Mouse (Mus musculus): ENCODE results near the gene Uckl1. TPM values are rescaled to one million over a fixed set of nuclear protein-coding genes. Genes with fewer than 3 reads are reported as not detected.

The Uckl1 gene
- polyA plus RNA-seq, 1 experiment from 2014 or later = 60.4 TPM

- Histone ChIP-seq H3K4me3 (no peak overlapping the region), H3K27me3 (no peaks in the 10 kb centered on the region)
- ATAC-seq (ENCODE audit: low FRiP score, low read depth) = no peak
These were observed 14.8 kb downstream of the Uckl1 start for GRCm38 (mm10) chr2:181569856-181570255.

GRCm38 (mm10) chr2:181568272-181569008 is 16.3 kb downstream of the Uckl1 start:
- H3K9ac ChIP-seq (replicated peaks) = no peak overlapping the region
- H3K4me3 ChIP-seq = no peak overlapping the region
- H3K27me3 ChIP-seq = no peaks in the 10 kb centered on the region
- H3K9me3 ChIP-seq = no peaks in the 10 kb centered on the region
- ATAC-seq (ENCODE audit: low FRiP score, low read depth) = no peak
- peaks cover 10% of the 10 kb centered on the region for H3K36me3 ChIP-seq
- H3K4me1 ChIP-seq = no peaks in the 10 kb centered on the region
- WGBS = 80% methylated on average over 7 of the region's 7 CpGs
- no peak overlapping the region for H3K27ac ChIP-seq (replicated peaks)
- H3K4me2 ChIP-seq (replicated peaks) = no peak overlapping the region

More at GRCm38 (mm10) chr2:181569856-181570255, 14.8 kb downstream of the Uckl1 start:
- WGBS = 89% methylated on average over 10 of the region's 10 CpGs
- H3K27ac ChIP-seq (replicated peaks) = no peak overlapping the region
- no peak overlapping the region for H3K9ac ChIP-seq (replicated peaks)
- H3K9me3 ChIP-seq = no peaks in the 10 kb centered on the region
- H3K36me3 ChIP-seq = peaks cover 18% of the 10 kb centered on the region
- H3K4me2 ChIP-seq (replicated peaks) = no peak overlapping the region
- no peaks in the 10 kb centered on the region for H3K4me1 ChIP-seq

- Histone ChIP-seq H3K36me3 (0 out of 2 replicates have a peak, but pooled peaks cover 4% of the 10 kb centered on the region), H3K4me3 (no peak overlapping the region), H3K9ac (replicated peaks) (no peak overlapping the region), H3K4me2 (replicated peaks) (no peak overlapping the region), H3K9me3 (no peaks in the 10 kb centered on the region), H3K27me3 (no peaks in the 10 kb centered on the region), H3K27ac (replicated peaks) (no peak overlapping the region), H3K4me1 (no peaks in the 10 kb centered on the region)
- ATAC-seq (ENCODE audit: low FRiP score, low read depth) = no peak
- 86% methylated on average over 3 of the region's 3 CpGs for WGBS
These were observed 17.4 kb downstream of the Uckl1 start for GRCm38 (mm10) chr2:181567338-181567737.

- Histone ChIP-seq H3K4me2 (replicated peaks) (no peak overlapping the region), H3K27me3 (no peaks in the 10 kb centered on the region), H3K9me3 (no peaks in the 10 kb centered on the region), H3K4me1 (no peaks in the 10 kb centered on the region), H3K36me3 (peaks cover 49% of the 10 kb centered on the region), H3K4me3 (no peak overlapping the region), H3K9ac (replicated peaks) (no peak overlapping the region), H3K27ac (replicated peaks) (no peak overlapping the region)
- no peak for ATAC-seq (ENCODE audit: low FRiP score, low read depth)
These were observed 30.9 kb downstream of the Uckl1 start for GRCm38 (mm10) chr2:181553772-181554171.

GRCm38 (mm10) chr2:181550233-181550632 is 34.5 kb downstream of the Uckl1 start:
- Histone ChIP-seq H3K4me3 (no peak overlapping the region), H3K27ac (replicated peaks) (no peak overlapping the region), H3K9me3 (no peaks in the 10 kb centered on the region), H3K4me2 (replicated peaks) (no peak overlapping the region), H3K9ac (replicated peaks) (no peak overlapping the region), H3K4me1 (no peaks in the 10 kb centered on the region), H3K27me3 (no peaks in the 10 kb centered on the region), H3K36me3 (peaks cover 77% of the 10 kb centered on the region)
- ATAC-seq (ENCODE audit: low FRiP score, low read depth) = no peak
- 100% methylated on average over 2 of the region's 2 CpGs for WGBS

- H3K27me3 ChIP-seq = no peaks in the 10 kb centered on the region
- no peak for ATAC-seq (ENCODE audit: low FRiP score, low read depth)
- H3K36me3 ChIP-seq = peaks cover 70% of the 10 kb centered on the region
- 95% methylated on average over 5 of the region's 5 CpGs for WGBS
- H3K4me3 ChIP-seq = no peak overlapping the region
- H3K27ac ChIP-seq (replicated peaks) = no peak overlapping the region
- no peak overlapping the region for H3K9ac ChIP-seq (replicated peaks)
- H3K9me3 ChIP-seq = no peaks in the 10 kb centered on the region
- no peaks in the 10 kb centered on the region for H3K4me1 ChIP-seq
- H3K4me2 ChIP-seq (replicated peaks) = no peak overlapping the region
These were observed 36.0 kb downstream of the Uckl1 start for GRCm38 (mm10) chr2:181548682-181549081.

GRCm38 (mm10) chr2:181548227-181548626 is 36.5 kb downstream of the Uckl1 start:
- no peaks in the 10 kb centered on the region for H3K9me3 ChIP-seq
- no peak for ATAC-seq (ENCODE audit: low FRiP score, low read depth)
- H3K9ac ChIP-seq (replicated peaks) = no peak overlapping the region
- H3K27ac ChIP-seq (replicated peaks) = no peak overlapping the region
- peaks cover 70% of the 10 kb centered on the region for H3K36me3 ChIP-seq
- no peaks in the 10 kb centered on the region for H3K4me1 ChIP-seq
- H3K4me3 ChIP-seq = no peak overlapping the region
- no peak overlapping the region for H3K4me2 ChIP-seq (replicated peaks)
- H3K27me3 ChIP-seq = no peaks in the 10 kb centered on the region
- WGBS = 74% methylated on average over 1 of the region's 1 CpGs

- no peak overlapping the region for H3K4me2 ChIP-seq (replicated peaks)
- H3K4me1 ChIP-seq = no peaks in the 10 kb centered on the region
- H3K27me3 ChIP-seq = no peaks in the 10 kb centered on the region
- no peak overlapping the region for H3K9ac ChIP-seq (replicated peaks)
- H3K27ac ChIP-seq (replicated peaks) = no peak overlapping the region
- peaks cover 51% of the 10 kb centered on the region for H3K36me3 ChIP-seq
- H3K9me3 ChIP-seq = no peaks in the 10 kb centered on the region
- no peak overlapping the region for H3K4me3 ChIP-seq
- WGBS = 94% methylated on average over 7 of the region's 7 CpGs
- no peak for ATAC-seq (ENCODE audit: low FRiP score, low read depth)
These were observed 38.5 kb downstream of the Uckl1 start for GRCm38 (mm10) chr2:181546142-181546541.

GRCm38 (mm10) chr2:181541761-181542380 is 42.8 kb downstream of the Uckl1 start:
- H3K9me3 ChIP-seq = no peaks in the 10 kb centered on the region
- H3K4me1 ChIP-seq = peaks cover 5% of the 10 kb centered on the region; the same call in 1 of the 2 replicates
- no peak overlapping the region for H3K4me2 ChIP-seq (replicated peaks)
- no peak for ATAC-seq (ENCODE audit: low FRiP score, low read depth)
- peaks cover 9% of the 10 kb centered on the region for H3K36me3 ChIP-seq
- H3K27ac ChIP-seq (replicated peaks) = no peak overlapping the region
- H3K4me3 ChIP-seq = no peak overlapping the region
- H3K9ac ChIP-seq (replicated peaks) = no peak overlapping the region
- H3K27me3 ChIP-seq = no peaks in the 10 kb centered on the region
- WGBS = 94% methylated on average over 6 of the region's 6 CpGs

GRCm38 (mm10) chr2:181537444-181538047 is 47.1 kb downstream of the Uckl1 start:
- Histone ChIP-seq H3K4me3 (no peak overlapping the region), H3K9me3 (no peaks in the 10 kb centered on the region), H3K9ac (replicated peaks) (no peak overlapping the region), H3K4me2 (replicated peaks) (no peak overlapping the region), H3K36me3 (no peaks in the 10 kb centered on the region), H3K27ac (replicated peaks) (peak overlapping the region; percentile 65), H3K4me1 (peaks cover 8% of the 10 kb centered on the region; the same call in 1 of the 2 replicates), H3K27me3 (no peaks in the 10 kb centered on the region)
- 88% methylated on average over 2 of the region's 2 CpGs for WGBS
- peak; percentile 38; the same call in 1 of the 2 replicates for ATAC-seq (ENCODE audit: low FRiP score, low read depth)

GRCm38 (mm10) chr2:181536410-181536809 is 48.3 kb downstream of the Uckl1 start:
- H3K4me1 ChIP-seq = peaks cover 8% of the 10 kb centered on the region; the same call in 1 of the 2 replicates
- H3K27me3 ChIP-seq = no peaks in the 10 kb centered on the region
- no peaks in the 10 kb centered on the region for H3K9me3 ChIP-seq
- H3K4me2 ChIP-seq (replicated peaks) = no peak overlapping the region
- ATAC-seq (ENCODE audit: low FRiP score, low read depth) = no peak
- no peak overlapping the region for H3K9ac ChIP-seq (replicated peaks)
- H3K27ac ChIP-seq (replicated peaks) = no peak overlapping the region
- WGBS = 97% methylated on average over 2 of the region's 2 CpGs
- peaks cover 8% of the 10 kb centered on the region; the same call in 1 of the 2 replicates for H3K36me3 ChIP-seq
- H3K4me3 ChIP-seq = no peak overlapping the region

- Histone ChIP-seq H3K27ac (replicated peaks) (no peak overlapping the region), H3K9me3 (peaks cover 9% of the 10 kb centered on the region; the same call in 1 of the 2 replicates), H3K4me2 (replicated peaks) (no peak overlapping the region), H3K27me3 (no peaks in the 10 kb centered on the region), H3K36me3 (peaks cover 39% of the 10 kb centered on the region), H3K9ac (replicated peaks) (no peak overlapping the region), H3K4me1 (peaks cover 6% of the 10 kb centered on the region; the same call in 1 of the 2 replicates), H3K4me3 (no peak overlapping the region)
- no peak for ATAC-seq (ENCODE audit: low FRiP score, low read depth)
- 98% methylated on average over 3 of the region's 3 CpGs for WGBS
These were observed 52.1 kb downstream of the Uckl1 start for GRCm38 (mm10) chr2:181532589-181532988.
